Mouse (Mus musculus) liver, embryonic 11.5 days (tissue): ENCODE results near the gene Slc44a5. TPM values are rescaled to one million over a fixed set of nuclear protein-coding genes. Genes with fewer than 3 reads are reported as not detected.

Experiments
- ATAC-seq: fragments of 200-750 bp; cut with Nextera tagmentation; replicated peaks from 2 replicates; pipeline ENCODE4 v1.8.0; 2017; ENCODE audit warnings: moderate number of reproducible peaks, mild to moderate bottlenecking, moderate TSS enrichment, moderate library complexity; ENCODE audit not compliant: low FRiP score
- DNase-seq: peaks from one replicate; pipeline ENCODE4 v3.0.0-alpha.2; 2017; ENCODE audit warnings: low spot score
- H3K27ac ChIP-seq: fragments of 300-500 bp; sonication (generic); 2 replicates; pipeline ENCODE4 v1.5.1; 2014; ENCODE audit warnings: mild to moderate bottlenecking, low read depth, low read length, control low read depth
- H3K27me3 ChIP-seq: fragments of 300-500 bp; sonication (generic); replicated peaks from 2 replicates; pipeline ENCODE4 v1.6.1; 2014; ENCODE audit warnings: low read length, mixed read lengths; ENCODE audit not compliant: control insufficient read depth, insufficient read depth
- H3K36me3 ChIP-seq: fragments of 300-500 bp; sonication (generic); 2 replicates; pipeline ENCODE4 v1.6.1; 2014; ENCODE audit warnings: mild to moderate bottlenecking, low read length, moderate library complexity, mixed read lengths; ENCODE audit not compliant: control insufficient read depth, insufficient read depth
- H3K4me1 ChIP-seq: fragments of 300-500 bp; sonication (generic); replicated peaks from 2 replicates; pipeline ENCODE4 v1.6.1; 2014; ENCODE audit warnings: low read length, mixed read lengths; ENCODE audit not compliant: control insufficient read depth, insufficient read depth
- H3K4me2 ChIP-seq: fragments of 300-500 bp; sonication (generic); 2 replicates; pipeline ENCODE4 v1.6.1; 2014; ENCODE audit warnings: mild to moderate bottlenecking, control low read depth, moderate library complexity
- H3K4me3 ChIP-seq: fragments of 300-500 bp; sonication (generic); 2 replicates; pipeline ENCODE4 v1.5.1; 2014; ENCODE audit warnings: low read depth, low read length, control low read depth
- H3K9ac ChIP-seq: fragments of 300-500 bp; sonication (generic); 2 replicates; pipeline ENCODE4 v1.6.1; 2014; ENCODE audit warnings: low read depth, low read length, control low read depth
- H3K9me3 ChIP-seq: fragments of 300-500 bp; sonication (generic); 2 replicates; pipeline ENCODE4 v1.6.1; 2016; ENCODE audit warnings: low read length, inconsistent platforms, mixed read lengths; ENCODE audit not compliant: control insufficient read depth
- WGBS: fragments of 180-500 bp; shearing (Covaris S2); extraction: QIAGEN DNeasy Blood & Tissue Kit; methylation state at CpG from one replicate; pipeline ENCODE4 v1.1.7; 2014; 5-methylcytosine and 5-hydroxymethylcytosine counted together
- polyA plus RNA-seq: library from polyadenylated mRNA; unstranded; fragments of >200 nt; fragmentation: Nextera tagmentation; extraction: Ambion mirVana; gene quantifications from 2 replicates; pipeline ENCODE4 v1.2.1, GENCODE M21; 2014

Slc44a5 gene
- polyA plus RNA-seq, 1 experiment from 2014 or later: 0.93 TPM

DNA sequence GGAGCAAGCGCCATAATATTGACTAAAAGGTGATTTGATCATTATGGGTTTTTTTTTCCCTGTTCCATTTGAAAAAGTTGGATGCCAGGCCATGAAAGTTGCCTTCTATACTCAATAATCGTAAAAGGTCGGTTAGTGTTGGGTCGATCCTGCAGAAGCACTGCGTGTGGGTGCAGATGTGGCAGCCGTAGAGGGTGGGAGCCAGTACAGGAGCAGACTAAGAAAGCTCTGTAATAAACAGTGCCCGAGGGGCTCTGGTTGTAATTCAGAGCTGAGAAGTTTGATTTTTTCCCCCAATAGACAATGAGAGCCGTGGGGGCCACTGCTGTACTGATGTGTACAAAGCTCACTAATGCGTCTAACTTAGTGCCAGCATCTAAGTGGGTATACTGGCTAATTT is 200.8 kb downstream of the Slc44a5 start:
- Histone ChIP-seq H3K4me2 (no peak overlapping the region), H3K4me1 (no peaks in the 10 kb centered on the region), H3K36me3 (no peaks in the 10 kb centered on the region), H3K27me3 (no peaks in the 10 kb centered on the region), H3K9ac (no peak overlapping the region), H3K9me3 (no peaks in the 10 kb centered on the region), H3K4me3 (no peak overlapping the region), H3K27ac (no peak overlapping the region)
- no peak for ATAC-seq
- 66% methylated on average over 9 of the region's 9 CpGs for WGBS
- no peak for DNase-seq

GRCm38 (mm10) chr3:154174766-154175165 is 201.5 kb downstream of the Slc44a5 start:
- H3K9ac ChIP-seq: no peak overlapping the region
- no peaks in the 10 kb centered on the region for H3K4me1 ChIP-seq
- H3K27ac ChIP-seq: no peak overlapping the region
- no peak overlapping the region for H3K4me2 ChIP-seq
- H3K27me3 ChIP-seq: no peaks in the 10 kb centered on the region
- ATAC-seq: no peak
- WGBS: 84% methylated on average over 7 of the region's 7 CpGs
- DNase-seq: no peak
- no peak overlapping the region for H3K4me3 ChIP-seq
- H3K9me3 ChIP-seq: no peaks in the 10 kb centered on the region
- no peaks in the 10 kb centered on the region for H3K36me3 ChIP-seq

DNA sequence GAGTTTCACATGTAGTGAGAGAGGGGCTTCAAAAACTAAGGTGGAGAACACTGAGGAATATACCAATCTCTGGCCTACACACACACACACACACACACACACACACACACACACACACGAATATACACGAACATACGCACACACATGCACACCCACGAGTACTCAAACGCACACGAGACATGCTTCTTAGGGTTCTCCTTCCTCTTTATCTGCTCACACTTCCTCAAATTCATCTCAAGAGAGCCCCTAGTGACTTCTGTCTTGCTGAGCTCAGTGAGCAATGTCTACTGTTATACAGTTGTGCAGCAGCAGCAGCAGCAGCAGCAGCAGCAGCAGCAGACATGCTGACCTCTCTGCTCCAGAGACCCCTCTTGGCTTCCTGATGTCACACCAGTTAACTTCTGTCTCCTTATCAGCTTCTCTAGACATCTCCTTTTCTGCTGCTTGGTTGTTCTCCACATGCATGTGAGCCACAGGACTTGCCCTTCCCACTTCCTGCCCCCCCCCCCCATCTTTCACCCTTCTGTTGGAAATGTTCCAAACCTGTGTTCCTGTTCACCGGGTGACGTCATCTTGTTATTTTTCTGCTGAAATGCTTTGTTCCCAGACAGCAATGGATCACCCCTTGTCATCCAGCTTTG is 204.5 kb downstream of the Slc44a5 start:
- DNase-seq (no peak), ATAC-seq (peak; percentile 26; the same call in 1 of the 2 replicates)
- Histone ChIP-seq H3K9ac (no peak overlapping the region), H3K4me3 (no peak overlapping the region), H3K9me3 (no peaks in the 10 kb centered on the region; the same call in 1 of the 2 replicates), H3K4me2 (no peak overlapping the region), H3K27ac (no peak overlapping the region), H3K4me1 (no peaks in the 10 kb centered on the region), H3K27me3 (no peaks in the 10 kb centered on the region), H3K36me3 (no peaks in the 10 kb centered on the region)
- 37% methylated on average over 8 of the region's 8 CpGs for WGBS

DNA sequence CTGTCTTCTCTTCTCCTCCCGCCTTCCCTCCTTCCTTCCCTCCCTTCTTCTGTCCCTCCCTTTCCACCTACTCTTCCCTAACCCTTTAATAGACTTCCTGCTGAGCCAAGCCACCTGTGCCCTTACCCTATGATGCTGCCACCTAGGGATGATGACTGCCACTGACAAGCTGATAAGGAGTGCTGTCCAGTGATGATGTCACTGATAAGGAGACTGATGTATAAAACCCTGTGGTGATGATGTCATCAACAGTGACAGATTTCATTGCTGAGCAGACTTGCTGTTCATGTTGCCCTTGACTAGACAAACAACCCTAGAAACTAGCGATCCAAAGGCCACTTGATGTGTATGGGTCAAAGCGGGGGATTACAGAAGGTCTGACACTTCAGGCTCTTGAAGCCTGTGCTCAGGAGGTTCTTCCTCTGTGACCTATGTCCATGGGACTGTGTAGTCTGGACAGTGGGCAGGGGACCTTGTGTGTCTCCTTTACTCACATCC is 206.2 kb downstream of the Slc44a5 start:
- H3K4me3 ChIP-seq: no peak overlapping the region
- no peaks in the 10 kb centered on the region for H3K4me1 ChIP-seq
- H3K36me3 ChIP-seq: no peaks in the 10 kb centered on the region
- H3K27me3 ChIP-seq: no peaks in the 10 kb centered on the region
- H3K9me3 ChIP-seq: no peaks in the 10 kb centered on the region; the same call in 1 of the 2 replicates
- H3K9ac ChIP-seq: no peak overlapping the region
- ATAC-seq (no peak), DNase-seq (no peak)
- no peak overlapping the region for H3K4me2 ChIP-seq
- WGBS: 91% methylated on average over 2 of the region's 3 CpGs
- H3K27ac ChIP-seq: no peak overlapping the region

GRCm38 (mm10) chr3:154182987-154183386 is 209.8 kb downstream of the Slc44a5 start:
- no peak overlapping the region for H3K27ac ChIP-seq
- H3K27me3 ChIP-seq: no peaks in the 10 kb centered on the region
- no peak overlapping the region for H3K9ac ChIP-seq
- ATAC-seq (no peak; the same call in 1 of the 2 replicates), DNase-seq (no peak)
- WGBS: 40% methylated on average over 7 of the region's 7 CpGs
- no peaks in the 10 kb centered on the region; the same call in 1 of the 2 replicates for H3K9me3 ChIP-seq
- H3K36me3 ChIP-seq: no peaks in the 10 kb centered on the region
- H3K4me3 ChIP-seq: no peak overlapping the region
- H3K4me2 ChIP-seq: no peak overlapping the region
- no peaks in the 10 kb centered on the region for H3K4me1 ChIP-seq

DNA sequence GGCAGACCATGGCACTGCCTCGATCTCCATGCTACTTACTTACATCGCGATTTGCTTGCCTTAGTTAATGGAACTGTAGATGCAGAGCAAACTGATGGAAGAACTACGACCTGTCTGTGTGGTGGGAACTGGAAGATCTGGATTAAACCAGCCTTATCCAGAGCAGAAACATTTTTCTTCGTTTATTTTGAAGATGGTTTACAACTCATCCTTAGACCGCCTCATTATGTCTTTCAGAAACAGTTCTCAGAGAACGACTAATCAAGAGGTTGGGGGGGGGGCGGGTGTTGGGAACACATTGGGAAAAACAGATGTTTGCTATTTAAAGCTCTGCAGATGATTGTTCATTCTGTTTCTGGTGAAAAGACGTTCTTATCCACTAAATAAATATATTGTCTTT is 210.7 kb downstream of the Slc44a5 start:
- 79% methylated on average over 9 of the region's 9 CpGs for WGBS
- no peak overlapping the region for H3K9ac ChIP-seq
- no peak overlapping the region for H3K4me3 ChIP-seq
- H3K27ac ChIP-seq: no peak overlapping the region
- DNase-seq: no peak
- no peaks in the 10 kb centered on the region for H3K27me3 ChIP-seq
- H3K4me1 ChIP-seq: no peaks in the 10 kb centered on the region; the same call in 1 of the 2 replicates
- ATAC-seq: no peak
- H3K36me3 ChIP-seq: no peaks in the 10 kb centered on the region
- no peak overlapping the region for H3K4me2 ChIP-seq
- no peaks in the 10 kb centered on the region; the same call in 1 of the 2 replicates for H3K9me3 ChIP-seq

- no peak overlapping the region for H3K4me2 ChIP-seq
- H3K27ac ChIP-seq: no peak overlapping the region
- H3K36me3 ChIP-seq: no peaks in the 10 kb centered on the region
- peaks cover 15% of the 10 kb centered on the region for H3K4me1 ChIP-seq
- 62% methylated on average over 9 of the region's 9 CpGs for WGBS
- no peak overlapping the region for H3K9ac ChIP-seq
- H3K9me3 ChIP-seq: no peaks in the 10 kb centered on the region
- H3K27me3 ChIP-seq: no peaks in the 10 kb centered on the region
- ATAC-seq (no peak), DNase-seq (no peak)
- no peak overlapping the region for H3K4me3 ChIP-seq
These were observed 215.4 kb downstream of the Slc44a5 start for GRCm38 (mm10) chr3:154188668-154189067.

- DNase-seq (no peak), ATAC-seq (peak; percentile 75)
- Histone ChIP-seq H3K27ac (peak overlapping the region; percentile 90), H3K9ac (peak overlapping the region; percentile 50), H3K27me3 (no peaks in the 10 kb centered on the region), H3K4me1 (peaks cover 20% of the 10 kb centered on the region), H3K9me3 (no peaks in the 10 kb centered on the region), H3K36me3 (no peaks in the 10 kb centered on the region), H3K4me2 (peak overlapping the region; percentile 61), H3K4me3 (peak overlapping the region; percentile 6; the same call in 1 of the 2 replicates)
- 14% methylated on average over 13 of the region's 14 CpGs for WGBS
These were observed 219.2 kb downstream of the Slc44a5 start for GRCm38 (mm10) chr3:154192328-154193030.
